Mouse (Mus musculus) embryonic fibroblast, embryonic 13.5 days (primary cell): ENCODE measurements around the gene Tmem132c.

Experiments
- CTCF ChIP-seq: IDR thresholded peaks from 2 replicates; pipeline ENCODE4 v1.5.1; 2011; ENCODE audit warnings: mild to moderate bottlenecking, control low read depth, low read length, moderate library complexity, borderline replicate concordance; ENCODE audit not compliant: insufficient read depth
- POLR2A ChIP-seq: IDR thresholded peaks from 2 replicates; pipeline ENCODE4 v1.6.1; 2011; ENCODE audit warnings: low read depth, mild to moderate bottlenecking, control low read depth, low read length, moderate library complexity

- TF ChIP-seq POLR2A (no peak), CTCF (no peak)
Observed at GRCm38 (mm10) chr5:127353002-127353401, 111.4 kb downstream of the Tmem132c start.
